Mouse (Mus musculus) bone marrow, adult 2 months (tissue): ENCODE measurements around the gene Veph1.

Experiments
- CTCF ChIP-seq: fragments of 200-500 bp; IDR thresholded peaks from 2 replicates; pipeline ENCODE4 v1.5.1; 2011; ENCODE audit warnings: low read length, control low read depth; ENCODE audit not compliant: control insufficient read depth, insufficient read depth
- POLR2A ChIP-seq: fragments of 200-500 bp; IDR thresholded peaks from 2 replicates; pipeline ENCODE4 v1.6.1; 2011; ENCODE audit warnings: low read depth, mild to moderate bottlenecking, control low read depth, low read length, borderline replicate concordance; ENCODE audit not compliant: control insufficient read depth

DNA sequence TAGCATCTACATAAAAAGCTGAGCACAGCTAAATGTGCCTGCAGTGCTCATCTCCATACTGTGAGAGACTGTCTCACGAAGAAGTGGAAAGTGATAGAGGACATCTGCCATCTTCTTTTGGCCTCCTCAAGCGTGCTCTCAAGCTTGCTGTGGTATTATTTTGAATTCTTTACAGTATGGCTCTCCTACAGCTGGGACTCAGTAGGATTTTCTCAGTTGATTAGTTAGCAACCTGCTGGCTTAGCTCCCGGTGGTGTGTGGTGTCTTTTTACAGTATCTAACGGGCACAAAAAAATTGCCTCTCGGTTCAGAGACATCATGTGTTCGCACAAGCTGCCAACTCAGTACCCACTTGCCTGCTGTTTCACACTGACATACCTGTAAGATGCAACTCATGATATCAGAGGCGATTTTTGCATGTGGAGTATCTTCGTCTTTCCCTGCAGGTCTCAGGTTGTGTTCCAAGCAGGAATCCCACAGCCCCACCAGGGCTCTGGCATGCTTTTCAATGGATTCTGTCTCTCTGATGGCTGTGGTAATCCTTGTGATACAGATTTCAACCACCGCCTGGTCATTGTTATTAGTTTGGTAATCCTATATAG, 42.0 kb downstream of the Veph1 start:
- TF ChIP-seq POLR2A (no peak), CTCF (no peak)
